Mouse (Mus musculus) brain, adult 10 weeks (tissue): ENCODE results near the gene Olfr629. TPM values are rescaled to one million over a fixed set of nuclear protein-coding genes. Genes with fewer than 3 reads are reported as not detected.

Source experiments
- polyA plus RNA-seq: library from polyadenylated mRNA; stranded (reverse); fragments of 350-450 nt; fragmentation: Illumina TruSeq; extraction: RNeasy Lipid Tissue Mini Kit (QIAGEN cat#74804); gene quantifications from one replicate; pipeline ENCODE4 v1.2.3, GENCODE M21; 2015; ENCODE audit warnings: low read depth, low replicate concordance

Gene Olfr629
- polyA plus RNA-seq: not detected

DNA sequence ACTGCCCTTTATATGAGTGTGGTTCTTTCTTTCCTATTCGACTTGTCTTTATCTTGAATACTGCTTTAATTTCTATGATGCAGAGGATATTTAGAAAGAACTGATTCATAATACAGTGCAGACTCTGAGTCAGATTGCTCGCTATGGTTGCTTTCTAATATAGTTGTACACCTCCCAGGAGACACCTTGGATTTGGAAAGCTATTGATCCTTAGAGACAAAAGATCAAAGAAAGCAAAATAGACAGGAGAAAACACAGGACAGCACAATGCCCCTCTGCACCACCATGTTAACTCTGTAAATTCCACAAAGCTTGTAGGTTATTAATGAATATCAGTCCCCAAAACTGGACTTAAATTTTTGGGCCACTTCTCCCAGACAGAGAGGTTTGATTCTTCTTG lies at the start of gene Olfr629:
Gene Olfr629 (minus strand): TSS at position 101 of the 400 bp plus-strand sequence.

DNA sequence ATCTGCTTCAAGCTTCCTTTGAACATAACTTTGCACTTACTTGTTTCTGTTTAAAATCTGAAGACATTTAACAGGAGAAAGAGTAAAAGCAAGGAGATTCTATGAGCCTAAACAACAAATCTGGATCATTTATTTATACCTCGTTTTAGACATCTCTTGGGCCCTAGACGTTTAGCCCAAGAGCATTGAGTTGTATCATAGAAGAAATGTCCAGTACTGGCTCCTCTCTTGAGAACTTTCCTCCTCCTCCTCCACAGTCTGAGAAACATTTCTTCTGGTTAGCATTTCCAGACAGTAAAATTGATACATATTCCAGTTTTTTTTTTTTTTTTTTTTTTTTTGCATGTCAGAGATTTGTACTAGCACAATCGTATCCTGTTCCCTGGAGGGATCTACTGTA lies 47.0 kb upstream of the Olfr629 start, which contains the start of gene Olfr67:
Gene Olfr67 (minus strand): TSS at position 101 of the 400 bp plus-strand sequence.

DNA sequence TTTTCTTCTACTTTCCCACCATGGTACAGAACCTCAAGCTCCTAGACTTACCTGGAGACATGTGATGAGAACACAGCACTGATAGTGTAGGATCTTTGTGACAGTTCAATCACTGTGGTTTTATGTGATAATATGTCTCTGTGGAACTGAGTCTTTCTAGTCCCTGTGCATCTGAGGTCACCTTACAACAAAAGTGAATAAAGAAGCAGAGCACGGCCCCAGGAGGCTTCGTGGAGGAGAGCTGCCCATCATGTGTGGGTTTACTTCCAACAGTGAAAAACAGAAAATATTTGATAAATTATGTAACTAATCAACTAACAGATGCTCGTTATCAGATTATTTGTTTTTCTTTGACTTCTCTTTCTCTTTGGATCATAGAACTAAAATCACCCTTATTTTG lies 34.9 kb upstream of the Olfr629 start, which contains the start of gene Olfr68:
Gene Olfr68 (minus strand): TSS at position 101 of the 400 bp plus-strand sequence.

DNA sequence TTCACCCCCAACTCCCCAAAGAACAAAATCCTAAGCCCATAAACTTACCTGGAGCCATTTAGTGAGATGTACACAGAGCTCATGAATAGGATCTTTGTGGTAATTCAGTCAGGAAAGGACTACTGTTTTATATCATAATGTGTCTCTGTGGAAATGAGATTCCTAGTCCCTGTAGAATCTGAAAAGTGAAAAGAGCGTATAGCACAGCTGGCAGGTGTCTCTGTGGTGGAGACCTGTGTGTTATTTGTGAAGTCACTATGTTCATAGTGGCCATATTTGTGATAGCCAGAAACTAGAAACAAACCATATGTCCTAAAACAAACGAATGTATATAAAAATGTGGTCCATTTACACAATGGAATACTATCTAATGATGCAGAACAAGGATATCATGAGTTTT lies 26.8 kb upstream of the Olfr629 start, which contains the start of gene Olfr69:
Gene Olfr69 (minus strand): TSS at position 101 of the 400 bp plus-strand sequence.

DNA sequence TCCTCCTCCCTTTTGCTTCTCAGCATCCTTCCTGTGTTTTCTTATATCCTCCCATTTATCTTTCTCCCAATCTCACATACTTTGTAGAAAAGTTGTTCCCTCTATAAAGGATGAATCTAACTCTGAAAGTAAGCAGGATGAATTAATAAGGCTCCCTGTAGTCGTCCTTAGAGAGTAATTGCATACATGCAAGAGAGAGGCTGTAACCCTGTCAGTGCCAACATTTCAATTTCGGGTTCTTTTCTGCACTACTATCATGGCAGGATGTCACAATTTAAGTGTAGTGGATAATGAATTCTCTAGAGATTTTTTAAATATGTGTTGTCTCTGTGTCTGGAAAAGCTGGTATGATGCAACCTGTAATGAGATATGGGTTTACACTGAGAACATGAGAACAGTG lies 12.5 kb upstream of the Olfr629 start, which contains the start of gene Olfr630:
Gene Olfr630 (minus strand): TSS at position 101 of the 400 bp plus-strand sequence.

DNA sequence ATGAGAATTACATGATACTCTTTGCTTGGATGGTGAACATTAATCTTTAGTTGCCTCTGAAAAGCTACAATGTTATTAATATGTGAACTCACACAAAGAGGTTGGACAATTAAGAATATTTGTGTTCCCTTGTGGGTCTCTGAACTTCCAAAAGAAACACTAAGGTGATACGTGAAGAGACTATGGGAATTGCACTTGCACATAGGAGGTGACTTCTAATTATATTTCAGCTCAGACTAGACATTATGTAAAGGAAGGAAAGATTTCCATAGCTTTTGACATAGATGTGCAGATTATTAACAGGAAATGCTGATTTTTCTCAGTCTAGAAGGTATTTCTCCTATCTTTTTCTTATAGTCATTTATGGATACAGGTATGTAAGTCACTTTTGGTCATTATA lies 14.7 kb downstream of the Olfr629 start, which contains the start of gene Olfr628:
Gene Olfr628 (plus strand): TSS at position 301 of the 400 bp plus-strand sequence.

DNA sequence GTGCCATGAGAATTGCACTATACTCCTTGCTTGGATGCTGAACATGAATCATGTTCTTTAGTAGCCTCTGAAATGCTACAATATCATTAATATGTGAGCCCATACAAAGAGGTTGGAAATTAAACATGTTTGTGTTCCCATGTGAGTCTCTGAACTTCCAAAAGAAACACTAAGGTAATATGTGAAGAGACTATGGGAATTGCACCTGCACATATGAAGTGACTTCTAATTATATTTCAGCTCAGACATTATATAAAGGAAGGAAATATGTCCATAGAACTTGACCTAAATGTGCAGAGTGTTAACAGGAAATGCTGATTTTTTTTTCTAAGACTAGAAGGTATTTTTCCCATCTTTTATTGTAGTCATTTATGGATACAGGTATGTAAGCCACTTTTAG lies 30.4 kb downstream of the Olfr629 start, which contains the start of gene Olfr243:
Gene Olfr243 (plus strand): TSS at position 301 of the 400 bp plus-strand sequence.

Other genes with a start within 250 kb of the Olfr629 start
- not detected for gene Olfr609, start 246.9 kb downstream of the Olfr629 start, polyA plus RNA-seq
- not detected for gene Olfr610, start 232.8 kb downstream of the Olfr629 start, polyA plus RNA-seq
- gene Olfr611, start 224.1 kb downstream of the Olfr629 start, polyA plus RNA-seq: not detected
- not detected for gene Olfr612, start 202.2 kb downstream of the Olfr629 start, polyA plus RNA-seq
- not detected for gene Olfr613, start 196.9 kb downstream of the Olfr629 start, polyA plus RNA-seq
- gene Olfr615, start 188.9 kb downstream of the Olfr629 start, polyA plus RNA-seq: not detected
- gene Olfr616, start 175.8 kb downstream of the Olfr629 start, polyA plus RNA-seq: not detected
- not detected for gene Olfr617, start 171.9 kb downstream of the Olfr629 start, polyA plus RNA-seq
- not detected for gene Olfr618, start 154.8 kb downstream of the Olfr629 start, polyA plus RNA-seq
- gene Olfr619, start 144.4 kb downstream of the Olfr629 start, polyA plus RNA-seq: not detected
- gene Olfr620, start 132.4 kb downstream of the Olfr629 start, polyA plus RNA-seq: not detected
- gene Olfr622, start 102.2 kb downstream of the Olfr629 start, polyA plus RNA-seq: not detected
- gene Olfr623, start 81.2 kb downstream of the Olfr629 start, polyA plus RNA-seq: not detected
- not detected for gene Olfr624, start 73.8 kb downstream of the Olfr629 start, polyA plus RNA-seq
- gene Olfr625-ps1, start 62.2 kb downstream of the Olfr629 start, polyA plus RNA-seq: not detected
- gene Olfr243, start 30.3 kb downstream of the Olfr629 start, polyA plus RNA-seq: not detected
- gene Olfr628, start 14.6 kb downstream of the Olfr629 start, polyA plus RNA-seq: not detected
- not detected for gene Olfr630, start 12.4 kb upstream of the Olfr629 start, polyA plus RNA-seq
- not detected for gene Olfr69, start 26.7 kb upstream of the Olfr629 start, polyA plus RNA-seq
- gene Olfr68, start 34.8 kb upstream of the Olfr629 start, polyA plus RNA-seq: not detected
- gene Olfr67, start 46.9 kb upstream of the Olfr629 start, polyA plus RNA-seq: not detected
- 154 TPM for gene Hbb-bt, start 69.1 kb upstream of the Olfr629 start, polyA plus RNA-seq
- gene Hbb-bs, start 83.2 kb upstream of the Olfr629 start, polyA plus RNA-seq: 1,248 TPM
- not detected for gene Hbb-bh2, start 95.6 kb upstream of the Olfr629 start, polyA plus RNA-seq
- gene Hbb-bh1, start 98.2 kb upstream of the Olfr629 start, polyA plus RNA-seq: not detected
- not detected for gene Hbb-y, start 108.3 kb upstream of the Olfr629 start, polyA plus RNA-seq
- gene Olfr66, start 141.3 kb upstream of the Olfr629 start, polyA plus RNA-seq: not detected
- not detected for gene Olfr64, start 149.5 kb upstream of the Olfr629 start, polyA plus RNA-seq
- not detected for gene Olfr65, start 158.5 kb upstream of the Olfr629 start, polyA plus RNA-seq
- gene Olfr631, start 183.9 kb upstream of the Olfr629 start, polyA plus RNA-seq: not detected
- not detected for gene Olfr632, start 189.4 kb upstream of the Olfr629 start, polyA plus RNA-seq
- gene Olfr633, start 199.5 kb upstream of the Olfr629 start, polyA plus RNA-seq: not detected
- gene Olfr635, start 226.2 kb upstream of the Olfr629 start, polyA plus RNA-seq: not detected